Mouse (Mus musculus) ES-E14 (cell line): ENCODE results near the gene Mief1.

Experiments used
- CHD2 ChIP-seq: IDR thresholded peaks from 2 replicates; pipeline ENCODE4 v1.6.1; 2014; ENCODE audit warnings: mild to moderate bottlenecking, low read depth, low read length, inconsistent platforms
- ZC3H11A ChIP-seq: IDR thresholded peaks from 2 replicates; pipeline ENCODE4 v1.6.1; 2012; ENCODE audit warnings: low read depth, mild to moderate bottlenecking, inconsistent platforms, low read length, borderline replicate concordance

GRCm38 (mm10) chr15:80254207-80254606 is 20.4 kb downstream of the Mief1 start:
- TF ChIP-seq ZC3H11A, result no peak
- TF ChIP-seq CHD2, result no peak
